Mouse (Mus musculus) erythroid progenitor cell, adult 5-6 weeks (primary cell): Measurements from ENCODE around the gene Epb41l1. TPM values are rescaled to one million over a fixed set of nuclear protein-coding genes. Genes with fewer than 3 reads are reported as not detected.

Experiments used
- ATAC-seq: replicated peaks from 2 replicates; pipeline ENCODE4 v1.8.0; 2016; ENCODE audit warnings: moderate number of reproducible peaks, mild to moderate bottlenecking, moderate TSS enrichment, inconsistent platforms; ENCODE audit not compliant: poor library complexity, low FRiP score, severe bottlenecking
- total RNA-seq, 2 experiments: library from RNA; stranded (forward) in 1 of 2; stranded (reverse) in 1 of 2; fragments of 150-400 nt in 1 of 2; fragments of 186-747, 209-891 nt in 1 of 2; gene quantifications; 2 replicates each; pipeline versions ENCODE4 v1.2.3 to v1.2.4; 2015 to 2017; ENCODE audit warnings: low replicate concordance in 2 of 2

The Epb41l1 gene
- total RNA-seq, 2 experiments from 2014 or later: 0.84 to 1.4 TPM

DNA sequence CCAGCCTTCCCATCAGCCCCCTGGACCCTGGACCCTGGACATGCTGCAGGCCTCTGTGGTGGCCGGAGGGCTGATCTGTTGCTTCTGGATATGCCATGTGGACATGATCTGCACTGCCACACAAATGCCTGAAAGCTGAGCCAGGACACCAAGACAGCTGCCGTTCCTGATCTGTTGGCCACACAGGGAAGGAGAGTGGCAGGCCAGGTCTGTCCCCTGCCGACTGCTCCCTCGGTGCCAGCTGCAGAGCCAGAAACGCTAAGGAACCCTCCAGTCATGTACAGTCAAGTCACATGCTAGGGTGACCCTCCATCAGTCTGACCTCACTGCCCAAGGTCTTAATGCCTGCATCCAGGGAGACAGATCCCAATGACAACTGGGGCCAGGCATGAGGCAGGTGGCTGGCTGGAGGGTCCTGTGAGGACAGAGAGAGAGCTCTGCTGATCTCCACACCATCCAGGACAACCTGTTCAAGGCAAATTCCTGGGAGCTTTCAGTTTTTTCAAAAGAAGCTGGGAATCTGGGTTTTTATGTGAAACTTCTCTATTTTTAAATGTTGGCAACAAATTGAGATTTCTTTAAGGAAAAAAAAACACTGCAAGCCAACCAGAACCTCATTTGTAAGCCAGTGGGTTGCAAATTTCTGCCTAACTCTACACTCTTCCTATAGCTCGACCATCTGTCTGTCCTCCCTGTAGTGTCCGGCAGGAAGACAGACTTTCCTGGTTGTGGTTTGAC lies 156.3 kb downstream of the Epb41l1 start:
- no peak for ATAC-seq

GRCm38 (mm10) chr2:156580507-156580906 lies 159.8 kb downstream of the Epb41l1 start:
- no peak for ATAC-seq

- ATAC-seq: no peak
Observed at GRCm38 (mm10) chr2:156581244-156581643, 160.5 kb downstream of the Epb41l1 start.

DNA sequence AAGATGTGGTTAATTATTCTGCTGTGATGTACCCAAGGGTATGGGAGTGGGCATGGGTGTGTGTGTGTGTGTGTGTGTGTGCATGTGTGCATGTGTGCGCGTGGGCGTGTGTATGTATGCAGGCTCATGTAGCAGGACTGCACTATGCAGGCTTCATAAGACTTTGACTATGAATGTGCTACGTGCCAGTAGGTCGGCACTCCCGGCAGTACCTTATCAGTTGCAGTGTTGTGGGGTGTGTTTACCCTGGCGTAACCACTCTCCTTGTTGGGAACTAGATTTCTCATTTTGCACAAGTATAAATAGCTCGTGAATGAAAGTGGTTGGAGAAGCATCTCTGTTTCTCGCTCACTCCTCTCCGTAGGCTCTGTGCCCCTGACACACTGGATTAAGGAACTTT lies 162.2 kb downstream of the Epb41l1 start:
- no peak for ATAC-seq

DNA sequence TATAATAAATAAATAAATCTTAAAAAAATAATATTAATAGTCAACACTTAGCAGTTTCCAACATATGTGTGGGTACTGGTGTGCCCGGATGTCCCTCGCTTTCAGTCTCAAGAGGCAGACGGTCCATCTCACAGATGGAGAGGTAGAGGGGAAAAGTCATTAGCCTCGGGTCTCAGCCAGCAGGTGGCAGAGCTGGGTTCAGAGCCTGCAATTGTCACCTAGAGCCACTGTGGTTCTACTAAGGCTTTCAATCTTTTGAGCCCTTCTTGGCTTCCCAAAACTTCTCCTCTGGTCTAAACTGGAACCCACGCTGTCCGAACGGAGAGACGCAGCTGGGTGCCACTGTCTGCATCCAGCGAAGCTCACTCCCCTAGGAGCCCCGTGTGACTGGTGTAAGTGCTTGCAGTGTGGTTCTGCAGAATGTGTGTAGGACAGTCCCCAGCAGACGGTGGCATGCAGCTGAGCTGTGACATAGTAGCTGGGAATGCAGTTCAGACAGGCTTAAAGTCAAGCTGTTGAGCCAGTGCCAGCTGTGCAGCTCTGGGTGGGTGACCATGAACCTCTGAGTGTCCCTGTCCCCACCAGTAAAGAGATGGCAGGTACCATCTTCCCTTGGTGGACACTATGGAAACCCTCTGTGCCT lies 163.6 kb downstream of the Epb41l1 start:
- ATAC-seq: no peak

- no peak for ATAC-seq
Observed at GRCm38 (mm10) chr2:156584797-156585471, 164.2 kb downstream of the Epb41l1 start.

- ATAC-seq: no peak
Observed at GRCm38 (mm10) chr2:156589481-156589880, 168.8 kb downstream of the Epb41l1 start.

Other genes with a start within 250 kb of the Epb41l1 start
- gene Rbm39, start 240.7 kb upstream of the Epb41l1 start, total RNA-seq (2015; ENCODE audit: low replicate concordance): 430 and 594 TPM in 2 replicates
- 425 and 602 TPM in 2 replicates for gene Rbm39, start 240.7 kb upstream of the Epb41l1 start, total RNA-seq (2017; ENCODE audit: low replicate concordance)
- 1.8 and 15.1 TPM in 2 replicates for gene Phf20, start 224.4 kb upstream of the Epb41l1 start, total RNA-seq (2015; ENCODE audit: low replicate concordance)
- 14.6 and 15.4 TPM in 2 replicates for gene Phf20, start 224.4 kb upstream of the Epb41l1 start, total RNA-seq (2017; ENCODE audit: low replicate concordance)
- 5.4 TPM in 1 of 2 replicates, not detected in the other for gene Cnbd2, start 108.6 kb upstream of the Epb41l1 start, total RNA-seq (2015; ENCODE audit: low replicate concordance)
- 3.1 TPM in 1 of 2 replicates, not detected in the other for gene Cnbd2, start 108.6 kb upstream of the Epb41l1 start, total RNA-seq (2017; ENCODE audit: low replicate concordance)
- gene Scand1, start 108.2 kb upstream of the Epb41l1 start, total RNA-seq (2015; ENCODE audit: low replicate concordance): 3.8 TPM in 1 of 2 replicates, not detected in the other
- 1.4 and 2.8 TPM in 2 replicates for gene Scand1, start 108.2 kb upstream of the Epb41l1 start, total RNA-seq (2017; ENCODE audit: low replicate concordance)
- 2.5 and 3.2 TPM in 2 replicates for gene Aar2, start 126.7 kb downstream of the Epb41l1 start, total RNA-seq (2015; ENCODE audit: low replicate concordance)
- 1.2 and 3.6 TPM in 2 replicates for gene Aar2, start 126.7 kb downstream of the Epb41l1 start, total RNA-seq (2017; ENCODE audit: low replicate concordance)
- gene Dlgap4, start 192.8 kb downstream of the Epb41l1 start, total RNA-seq (2015; ENCODE audit: low replicate concordance): 8.0 and 10.1 TPM in 2 replicates
- gene Dlgap4, start 192.8 kb downstream of the Epb41l1 start, total RNA-seq (2017; ENCODE audit: low replicate concordance): 3.0 and 3.5 TPM in 2 replicates